Mouse (Mus musculus) ovary, postnatal 10 days (tissue): ENCODE results near the gene Med22.
"Not testable (repeated sequence)": the region's sequence is repeated elsewhere in the genome, so short reads cannot be mapped to it uniquely, and the experiment has no call there.

Experiments
- DNase-seq: peaks from one replicate; pipeline ENCODE4 v3.0.0; 2022; ENCODE audit warnings: low spot score

The Med22 gene

DNA sequence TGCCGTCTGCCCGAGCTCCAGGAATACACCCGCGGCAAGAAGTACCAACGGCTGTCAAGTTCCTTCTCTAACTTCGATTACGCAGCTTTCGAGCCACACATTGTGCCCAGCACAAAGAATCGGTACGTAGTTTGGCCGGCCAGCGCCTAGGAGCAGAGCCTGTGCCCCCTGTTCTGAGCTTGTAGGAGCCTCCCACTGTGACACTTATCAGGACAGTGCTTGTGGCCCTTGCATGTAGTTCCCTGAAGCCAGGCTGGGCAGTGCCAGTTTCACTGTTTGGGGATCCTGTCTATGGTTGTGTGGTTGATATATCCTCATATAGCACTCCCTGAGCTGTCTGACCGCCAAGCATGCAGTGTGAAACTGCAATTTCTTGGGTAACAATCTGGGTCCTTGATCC, 6.3 kb upstream of the Med22 start:
- no peak for DNase-seq

DNA sequence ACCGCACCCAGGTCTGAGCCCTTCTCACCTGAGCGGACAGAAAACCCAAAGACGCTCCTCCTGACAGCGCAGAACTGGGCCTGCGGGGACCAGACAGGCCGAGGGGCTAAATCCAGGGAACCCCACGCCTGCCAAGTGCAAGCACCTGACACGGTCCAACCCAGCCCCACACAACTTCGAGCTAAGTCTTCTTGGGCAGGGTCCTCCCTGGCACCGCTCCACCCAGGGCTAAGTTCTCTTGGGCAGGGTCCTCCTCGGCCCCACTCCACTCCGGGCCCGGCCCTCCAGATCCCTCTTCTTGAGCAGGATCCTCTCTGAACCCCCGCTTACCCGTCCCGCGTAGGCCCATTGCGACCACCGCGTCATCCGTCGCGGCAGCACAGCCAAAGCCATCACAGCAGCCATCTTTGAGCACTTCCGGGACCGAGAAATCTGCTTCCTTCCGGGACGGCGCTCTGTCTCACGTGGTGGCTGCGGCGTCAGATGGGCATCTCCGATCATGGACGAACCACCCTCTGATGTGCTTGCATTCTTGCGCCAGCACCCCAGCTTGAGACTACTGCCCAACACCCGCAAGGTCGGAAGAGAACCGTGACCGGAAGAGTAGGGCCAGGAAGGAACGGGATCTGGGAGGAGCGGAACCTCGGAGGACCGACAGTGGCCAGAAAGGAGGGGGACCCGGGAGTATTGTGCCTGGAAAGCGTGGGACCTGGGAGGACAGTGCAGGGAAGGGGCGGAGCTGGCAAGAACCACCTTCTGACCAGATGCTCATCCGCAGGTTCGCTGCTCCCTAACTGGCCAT, 5.7 kb upstream of the Med22 start, which contains the start of the genes Surf2 and Surf1:
Surf2 (plus strand) TSS at position 441 of the 802 bp plus-strand sequence.
Surf1 (minus strand) TSS at position 604 of the 802 bp plus-strand sequence.
- peak; percentile 59 for DNase-seq

DNA sequence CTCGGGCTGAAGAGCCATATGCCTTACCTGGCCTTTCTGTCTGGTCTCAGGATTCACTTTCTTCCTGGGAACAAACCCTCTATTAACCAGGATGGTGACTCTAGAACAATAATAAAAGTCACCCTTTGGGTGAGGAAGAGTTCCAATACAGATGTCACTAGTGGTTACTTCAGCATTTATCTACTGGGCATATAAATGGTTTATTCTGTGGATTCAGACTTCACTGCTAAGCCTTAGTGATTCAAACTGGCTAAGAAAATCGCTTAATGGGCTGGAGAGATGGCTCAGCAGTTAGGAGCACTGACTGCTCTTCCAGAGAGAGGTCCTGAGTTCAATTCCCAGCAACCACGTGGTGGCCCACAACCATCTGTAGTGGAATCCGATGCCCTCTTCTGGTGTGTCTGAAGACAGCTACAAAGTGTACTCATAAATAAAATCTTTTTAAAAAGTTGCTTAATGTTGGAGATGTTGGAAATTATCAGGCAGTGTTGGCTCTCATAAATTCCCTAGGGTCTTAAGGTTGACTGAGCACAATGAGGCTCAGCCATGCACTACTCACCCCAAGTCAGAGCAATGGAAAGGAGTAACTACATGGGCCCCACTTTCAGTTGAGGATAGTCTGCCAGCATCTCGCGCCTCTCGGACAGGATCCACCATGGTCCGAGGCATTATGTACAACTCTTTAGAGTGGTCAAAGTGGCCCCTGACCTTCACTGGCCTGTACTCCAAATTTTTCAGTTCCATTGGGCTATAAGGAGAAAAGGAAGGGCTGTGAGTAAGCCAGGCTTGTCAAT, 3.9 kb upstream of the Med22 start:
- no peak for DNase-seq

- no peak for DNase-seq
Observed at GRCm38 (mm10) chr2:26913416-26914147, 3.1 kb upstream of the Med22 start.

DNA sequence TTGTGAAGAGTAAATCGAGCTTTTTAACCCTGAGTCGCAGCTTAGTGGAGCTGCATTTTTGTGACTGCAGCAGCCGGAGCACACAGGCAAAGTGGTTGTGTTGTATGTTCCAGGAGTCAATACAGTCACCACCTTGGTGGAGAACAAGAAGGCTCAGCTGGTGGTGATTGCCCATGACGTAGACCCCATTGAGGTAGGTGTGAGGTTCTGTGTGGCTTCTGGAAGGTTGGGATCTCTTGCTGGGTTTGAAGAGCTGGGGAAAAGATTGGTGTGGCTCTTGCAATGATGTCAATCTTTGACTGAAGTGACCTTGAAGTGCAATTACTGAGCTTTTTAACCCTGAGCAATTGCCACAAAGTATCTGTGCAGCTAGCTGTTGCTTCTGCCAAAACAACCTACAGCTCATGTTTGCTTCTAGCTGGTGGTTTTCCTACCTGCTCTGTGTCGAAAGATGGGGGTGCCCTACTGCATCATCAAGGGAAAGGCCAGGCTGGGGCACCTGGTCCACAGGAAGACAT, 1.8 kb upstream of the Med22 start:
- DNase-seq = no peak

DNA sequence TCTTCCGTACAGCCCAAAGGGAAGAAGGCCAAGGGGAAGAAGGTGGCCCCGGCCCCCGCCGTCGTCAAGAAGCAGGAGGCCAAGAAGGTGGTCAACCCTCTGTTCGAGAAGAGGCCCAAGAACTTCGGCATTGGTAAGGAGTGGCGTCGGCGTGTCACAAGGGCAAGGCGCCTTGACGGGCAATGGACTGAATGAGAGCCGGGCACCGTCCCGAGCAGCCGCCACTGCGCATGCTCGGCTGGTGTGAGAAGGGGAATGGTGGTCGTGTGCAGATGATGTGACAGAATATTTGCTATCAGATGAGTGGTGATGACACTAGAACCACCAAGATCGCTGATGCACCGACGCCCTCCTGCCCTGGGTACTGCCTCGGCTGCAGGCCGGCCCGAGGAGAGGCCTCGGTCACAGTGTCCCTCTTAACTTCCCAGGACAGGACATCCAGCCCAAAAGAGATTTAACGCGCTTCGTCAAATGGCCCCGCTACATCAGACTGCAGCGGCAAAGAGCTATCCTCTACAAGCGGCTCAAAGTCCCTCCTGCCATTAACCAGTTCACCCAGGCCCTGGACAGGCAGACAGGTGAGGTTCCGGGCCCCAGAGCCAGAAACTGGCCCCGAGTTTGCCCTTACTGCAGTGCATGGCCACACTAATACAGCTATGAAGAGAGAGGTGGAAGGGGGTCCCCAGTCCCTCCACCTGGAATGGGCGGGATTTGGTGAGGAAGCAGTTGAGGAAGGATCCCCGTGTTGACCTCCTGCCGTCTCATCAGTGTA, 703 bp upstream of the Med22 start:
- no peak for DNase-seq

- DNase-seq = no peak
Observed at GRCm38 (mm10) chr2:26909387-26909784, 1.1 kb downstream of the Med22 start.

DNA sequence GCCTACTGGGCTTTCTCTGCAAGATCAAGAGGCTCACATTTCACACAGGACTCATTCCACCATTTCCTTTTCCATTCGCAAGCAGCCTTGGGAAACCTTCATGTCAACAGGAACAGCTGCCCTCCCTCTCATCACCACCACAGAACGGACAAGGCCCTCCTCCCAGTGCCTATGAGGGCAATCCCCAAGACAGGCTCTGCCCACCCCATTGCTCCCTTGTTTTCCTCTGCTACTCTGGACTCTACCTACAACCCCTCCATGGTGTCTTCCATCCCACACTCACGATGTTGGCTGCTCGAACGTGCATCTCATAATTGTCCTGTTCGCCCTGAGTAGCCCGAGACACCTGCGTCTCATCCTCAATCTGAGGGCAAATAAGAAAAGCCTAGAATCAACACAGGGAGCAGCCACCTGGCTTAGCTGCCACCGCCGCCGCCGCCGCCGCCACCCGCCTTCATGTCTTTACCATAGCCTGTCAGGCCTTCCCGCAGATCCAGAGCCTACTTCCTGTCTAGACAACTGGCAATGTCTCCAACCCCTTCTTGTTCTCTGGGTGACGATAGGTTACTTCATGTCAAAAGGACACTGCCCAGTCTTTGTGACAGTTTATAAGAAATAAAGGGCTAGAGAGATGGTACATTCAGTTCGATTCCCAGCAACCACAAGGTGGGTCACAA, 1.6 kb downstream of the Med22 start:
- no peak for DNase-seq

DNA sequence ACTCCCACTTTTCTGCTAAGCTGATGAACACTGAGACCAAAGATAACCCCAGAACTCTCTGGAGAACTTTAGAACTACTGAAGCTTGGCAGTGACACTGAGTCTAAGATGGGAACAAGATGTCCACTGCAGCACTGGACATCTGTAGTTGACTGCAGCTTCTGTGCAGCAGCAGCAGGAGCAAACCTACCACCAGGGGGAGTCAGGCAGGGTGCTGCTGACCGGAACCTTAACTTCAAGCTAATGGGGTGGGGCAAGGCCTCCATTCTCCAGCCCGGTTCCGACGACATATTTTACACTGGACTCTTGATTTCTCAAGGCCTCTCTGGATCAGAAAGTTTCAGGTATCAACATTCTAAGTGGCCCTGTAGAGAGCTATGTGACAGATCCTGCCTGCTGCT, 3.4 kb downstream of the Med22 start:
- DNase-seq = no peak

GRCm38 (mm10) chr2:26906431-26906830, 4.0 kb downstream of the Med22 start:
- DNase-seq = no peak

GRCm38 (mm10) chr2:26905936-26906335, 4.5 kb downstream of the Med22 start:
- no peak for DNase-seq

DNA sequence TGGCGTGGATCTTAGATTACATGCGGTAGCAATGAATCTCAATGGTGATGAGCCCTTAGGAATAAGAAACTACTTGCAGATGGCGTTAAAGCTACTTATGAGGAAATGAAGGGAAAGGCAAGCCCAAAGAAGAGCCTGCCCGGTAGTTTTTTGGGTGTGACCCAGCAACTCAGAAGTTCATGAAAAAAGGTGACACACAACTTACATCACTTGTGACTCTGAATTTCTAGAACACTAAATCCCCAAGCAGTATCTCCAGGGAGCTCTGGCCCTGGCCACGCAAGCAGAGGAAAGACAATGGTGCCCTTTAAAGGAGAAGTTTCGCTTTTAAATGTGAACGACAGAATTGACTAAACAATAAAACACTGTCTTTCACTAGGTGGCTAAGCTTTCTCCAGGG, 7.2 kb downstream of the Med22 start:
- no peak for DNase-seq

DNA sequence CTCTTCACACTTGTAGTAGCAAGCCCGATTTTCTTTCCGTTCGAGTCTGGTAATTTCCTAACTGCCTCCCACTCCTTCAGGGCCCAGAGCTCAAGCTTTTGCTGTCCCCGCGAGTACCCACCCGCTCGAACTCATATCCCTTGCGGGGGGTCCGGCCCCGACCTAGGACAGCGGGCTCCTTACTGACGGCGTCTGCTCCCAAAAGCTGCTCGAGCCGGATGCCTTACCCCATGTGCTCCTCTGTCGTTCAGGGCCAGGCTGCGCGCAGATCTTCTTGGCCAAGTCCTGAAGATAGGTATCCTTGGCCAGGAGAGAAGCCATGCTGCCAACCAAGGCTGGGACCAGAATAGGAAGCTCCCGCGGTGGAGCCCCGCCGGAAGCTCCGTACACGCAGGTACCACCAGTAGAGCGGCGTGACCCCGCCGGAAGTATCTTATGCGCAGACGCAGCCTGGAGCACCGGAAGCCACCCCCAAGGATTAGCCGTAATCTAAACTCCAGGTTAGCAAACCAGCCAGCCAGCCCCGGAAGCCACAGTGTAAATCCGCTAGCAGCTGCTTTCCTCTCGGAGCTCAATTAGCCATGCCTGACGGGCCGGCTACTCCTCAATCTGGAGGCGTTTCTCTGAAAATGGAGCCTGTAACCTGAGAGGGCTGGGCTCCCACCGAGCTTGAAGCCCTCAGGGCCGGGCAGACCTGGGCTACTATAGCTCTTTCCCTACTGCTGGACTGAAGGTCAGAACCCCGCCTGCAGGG, 7.8 kb downstream of the Med22 start, which contains the start of gene Surf6:
Surf6 (minus strand) TSS at position 413 of the 754 bp plus-strand sequence.
- DNase-seq = peak; percentile 79

DNA sequence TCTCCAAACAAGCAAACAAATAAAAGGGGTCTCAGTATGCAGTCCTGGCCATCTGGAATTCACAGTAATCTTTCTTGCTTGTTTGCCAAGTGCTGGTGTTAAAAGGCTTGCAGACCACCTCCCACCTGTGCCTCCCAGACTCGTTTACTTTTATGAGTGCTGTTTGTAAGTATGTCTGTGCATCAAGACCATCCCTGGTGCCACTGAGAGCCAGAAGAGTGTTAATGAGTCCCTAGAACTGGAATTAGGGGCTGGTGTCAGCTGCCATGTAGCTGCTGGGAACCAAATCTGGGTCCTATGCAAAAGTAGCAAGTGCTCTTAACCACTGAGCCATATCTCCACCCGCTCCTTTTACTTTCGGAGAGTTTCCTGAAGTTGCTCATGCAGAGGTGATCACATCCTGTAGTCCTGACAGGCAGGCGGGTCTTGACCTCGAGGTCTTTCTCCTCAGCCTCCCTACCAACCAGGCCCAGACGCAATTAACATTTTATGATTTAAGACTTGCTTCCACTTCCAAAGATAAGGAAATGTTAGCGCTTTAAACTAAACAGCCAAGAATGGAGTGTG, 8.6 kb downstream of the Med22 start:
- no peak for DNase-seq

DNA sequence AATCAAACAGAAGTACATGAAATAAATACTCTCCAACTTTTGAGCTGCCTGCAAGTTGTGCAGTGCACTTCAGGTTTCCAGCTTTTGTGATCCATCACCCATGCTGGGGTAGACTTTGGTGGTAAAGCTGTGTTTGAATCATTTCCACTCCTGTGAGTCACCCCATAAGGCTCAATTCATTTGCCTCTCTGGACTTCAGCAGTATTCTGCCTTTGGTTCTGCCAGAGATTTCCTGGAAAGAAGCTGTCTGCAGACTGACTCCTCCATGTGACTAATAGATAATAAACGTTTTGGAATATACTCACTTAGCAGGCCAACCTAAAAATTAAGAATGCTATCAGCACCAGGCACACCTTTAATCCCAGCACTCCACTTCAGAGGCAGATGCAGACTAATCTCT, 9.7 kb downstream of the Med22 start:
- no peak for DNase-seq

- no peak for DNase-seq
Observed at GRCm38 (mm10) chr2:26895898-26896297, 14.6 kb downstream of the Med22 start.

DNA sequence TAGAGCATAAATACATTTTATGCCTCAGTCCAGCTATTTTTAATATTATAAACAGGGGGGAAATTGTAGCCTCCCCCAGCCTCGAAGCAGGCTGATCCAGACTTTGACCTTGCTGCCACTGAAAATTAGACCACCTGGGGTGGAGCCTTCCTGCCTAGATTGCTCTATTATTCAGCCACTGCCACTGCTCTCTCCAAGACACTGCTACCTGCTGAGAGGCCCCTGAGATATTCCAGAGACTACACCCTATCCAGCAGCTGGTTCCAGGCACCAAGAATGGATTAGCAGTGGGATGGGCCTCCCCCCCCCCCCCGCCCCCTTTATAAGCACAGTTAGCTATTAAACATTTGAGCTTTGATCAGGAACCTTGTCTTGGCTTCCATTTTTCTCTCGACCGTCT, 24.3 kb downstream of the Med22 start:
- DNase-seq = not testable (repeated sequence)

GRCm38 (mm10) chr2:26885541-26885940, 24.9 kb downstream of the Med22 start:
- DNase-seq = not testable (repeated sequence)

- DNase-seq = no peak
Observed at GRCm38 (mm10) chr2:26878571-26878970, 31.9 kb downstream of the Med22 start.

- DNase-seq = no peak
Observed at GRCm38 (mm10) chr2:26870666-26871065, 39.8 kb downstream of the Med22 start.
